Mouse (Mus musculus): ENCODE measurements around the gene Rps21.

The Rps21 gene

DNA sequence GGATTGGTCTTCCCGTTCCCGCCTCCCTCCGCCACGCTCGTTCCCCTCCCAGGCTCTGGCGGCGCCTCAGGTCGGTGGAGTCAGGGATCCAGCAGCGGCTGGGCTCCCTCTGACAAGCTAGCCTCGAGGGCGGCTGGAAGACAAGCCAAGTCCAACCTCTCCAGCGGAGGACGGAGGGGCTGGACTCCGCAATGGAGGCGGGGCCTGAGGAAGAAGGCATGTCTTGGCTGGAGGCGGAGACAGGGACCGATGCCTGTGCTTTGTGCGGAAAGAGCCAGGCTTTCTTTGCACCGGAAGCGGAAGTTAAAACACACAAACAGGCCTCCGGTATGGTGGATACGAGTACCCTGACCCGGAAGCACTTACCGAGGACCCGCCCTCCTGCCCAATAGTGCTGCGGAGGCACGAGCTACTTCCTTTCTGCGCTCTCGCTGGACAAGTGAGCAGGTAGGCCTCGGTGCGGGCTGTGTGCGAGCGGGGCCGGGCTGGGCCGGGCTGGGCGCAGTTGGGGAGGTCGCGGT, at the start of gene Rps21:
Gene Rps21, plus strand, starts transcription at position 377 of the 521 bp plus-strand sequence.
- in situ Hi-C loops (cut with MboI; ENCODE audit: unreplicated experiment in 2 of 2) = loop anchor here (10.0 to 25.0 kb wide), 3 partner anchors 212 to 1055 kb away; partner anchors contain the start of genes Psma7 (in 2 of the 2), Ss18l1 (in 2 of the 2), Rtel1 (in 1 of the 2) and Stmn3 (in 1 of the 2)

GRCm38 (mm10) chr2:180207840-180208239, 49.3 kb upstream of the Rps21 start:
- in situ Hi-C loops (cut with MboI; ENCODE audit: unreplicated experiment in 2 of 2) = no loop called here

- in situ Hi-C loops (cut with MboI; ENCODE audit: unreplicated experiment in 2 of 2) = no loop called here
Measured at GRCm38 (mm10) chr2:180208976-180209375, 48.2 kb upstream of the Rps21 start.

- in situ Hi-C loops (cut with MboI; ENCODE audit: unreplicated experiment in 2 of 2) = no loop called here
Measured at GRCm38 (mm10) chr2:180212255-180212654, 44.9 kb upstream of the Rps21 start.

DNA sequence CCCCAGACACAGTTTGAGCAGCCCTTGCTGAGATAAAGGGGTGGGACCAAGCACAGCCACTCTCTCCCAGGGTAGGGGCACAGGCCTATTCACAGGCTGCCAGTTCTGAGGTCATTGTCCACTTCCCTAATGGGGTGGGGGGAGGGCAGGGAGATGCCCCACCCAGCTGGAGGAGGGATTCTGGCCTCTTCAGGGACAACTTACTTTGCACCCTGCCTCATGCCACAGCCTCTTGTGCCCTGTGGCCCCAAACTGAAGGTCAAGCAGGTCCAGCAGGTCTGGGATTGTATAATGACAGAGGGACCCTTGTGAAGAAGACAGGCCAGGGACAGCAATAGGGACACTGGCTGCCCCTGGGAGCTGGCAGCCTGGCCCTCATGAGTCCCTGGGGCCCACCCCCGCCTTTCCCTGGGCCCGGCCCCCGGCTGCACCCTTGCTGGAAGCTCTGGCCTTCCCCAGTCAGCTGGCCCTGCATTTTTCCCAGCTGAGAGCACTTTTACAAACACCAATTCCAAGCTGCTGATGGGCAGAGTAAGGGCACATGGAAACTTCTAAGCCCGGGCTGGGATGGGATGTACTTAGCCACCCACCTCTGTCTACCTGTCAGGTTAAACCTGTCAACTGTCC, 42.7 kb upstream of the Rps21 start:
- in situ Hi-C loops (cut with MboI; ENCODE audit: unreplicated experiment in 2 of 2) = no loop called here

DNA sequence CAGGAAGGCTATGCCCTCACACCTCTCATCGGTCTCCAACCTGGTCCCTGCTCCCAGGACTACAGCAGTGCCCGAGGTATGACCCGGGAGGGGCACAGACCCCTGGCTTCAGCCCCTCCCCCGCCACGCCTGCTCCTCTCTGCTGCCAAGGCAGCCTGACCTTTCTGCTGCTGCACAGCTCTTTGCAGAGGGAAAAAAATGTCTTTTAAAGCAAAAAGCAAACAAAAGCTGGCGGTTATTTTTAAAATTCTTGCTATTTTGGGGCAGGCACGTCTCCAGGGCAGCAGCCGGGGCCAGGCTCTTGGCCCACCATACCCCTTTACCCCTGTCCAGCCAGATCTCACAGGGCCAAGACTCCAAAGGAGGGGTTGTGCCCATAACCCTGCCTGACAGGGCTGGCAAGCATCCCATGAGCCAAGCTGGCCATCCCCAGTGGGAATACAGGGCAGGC, 42.1 kb upstream of the Rps21 start:
- in situ Hi-C loops (cut with MboI; ENCODE audit: unreplicated experiment in 2 of 2) = no loop called here

DNA sequence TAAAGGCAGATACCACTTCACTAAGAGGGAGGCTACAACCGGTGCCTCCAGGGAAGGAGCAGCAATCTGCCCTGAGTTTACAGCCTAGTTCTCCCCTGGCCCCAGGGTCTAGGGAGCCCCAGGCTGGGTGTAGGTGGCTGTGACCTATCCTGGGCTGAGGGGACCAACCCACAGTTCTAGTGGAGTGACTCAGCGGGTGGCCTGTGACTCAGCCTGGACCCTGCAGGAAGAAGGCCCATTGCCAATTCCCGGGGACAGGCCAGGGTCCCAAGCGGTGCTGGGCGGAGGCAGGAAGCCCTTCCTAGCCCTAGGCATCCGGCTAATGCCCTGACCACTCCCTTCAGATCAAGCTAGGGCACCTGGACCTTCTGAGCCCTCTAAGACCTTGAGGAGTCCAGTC, 41.2 kb upstream of the Rps21 start:
- in situ Hi-C loops (cut with MboI; ENCODE audit: unreplicated experiment in 2 of 2) = no loop called here

DNA sequence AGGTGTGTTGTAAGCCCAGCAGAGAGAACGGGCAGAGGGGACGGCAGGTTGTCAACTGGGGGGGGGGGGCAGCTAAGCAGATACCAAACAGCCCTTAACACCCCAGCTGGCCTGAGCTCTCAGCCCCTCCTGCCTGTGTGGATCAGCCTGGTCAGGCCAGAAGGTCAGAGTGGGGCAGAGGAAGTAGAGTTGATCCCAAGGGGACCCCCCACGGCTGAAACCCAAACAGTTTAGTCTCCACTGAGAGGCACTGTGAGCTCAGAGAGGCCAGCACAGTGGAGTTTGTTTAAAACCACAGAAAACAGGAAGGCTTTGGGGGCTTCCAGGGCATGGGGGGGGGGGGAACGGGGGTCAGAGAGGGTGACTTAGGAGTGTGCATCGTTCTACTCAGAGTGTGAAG, 40.3 kb upstream of the Rps21 start:
- in situ Hi-C loops (cut with MboI; ENCODE audit: unreplicated experiment in 2 of 2) = no loop called here

GRCm38 (mm10) chr2:180217587-180217986, 39.6 kb upstream of the Rps21 start:
- in situ Hi-C loops (cut with MboI; ENCODE audit: unreplicated experiment in 2 of 2) = no loop called here

GRCm38 (mm10) chr2:180218241-180218640, 38.9 kb upstream of the Rps21 start:
- in situ Hi-C loops (cut with MboI; ENCODE audit: unreplicated experiment in 2 of 2) = no loop called here

- in situ Hi-C loops (cut with MboI; ENCODE audit: unreplicated experiment in 2 of 2) = no loop called here
Measured at GRCm38 (mm10) chr2:180218677-180219076, 38.5 kb upstream of the Rps21 start.

DNA sequence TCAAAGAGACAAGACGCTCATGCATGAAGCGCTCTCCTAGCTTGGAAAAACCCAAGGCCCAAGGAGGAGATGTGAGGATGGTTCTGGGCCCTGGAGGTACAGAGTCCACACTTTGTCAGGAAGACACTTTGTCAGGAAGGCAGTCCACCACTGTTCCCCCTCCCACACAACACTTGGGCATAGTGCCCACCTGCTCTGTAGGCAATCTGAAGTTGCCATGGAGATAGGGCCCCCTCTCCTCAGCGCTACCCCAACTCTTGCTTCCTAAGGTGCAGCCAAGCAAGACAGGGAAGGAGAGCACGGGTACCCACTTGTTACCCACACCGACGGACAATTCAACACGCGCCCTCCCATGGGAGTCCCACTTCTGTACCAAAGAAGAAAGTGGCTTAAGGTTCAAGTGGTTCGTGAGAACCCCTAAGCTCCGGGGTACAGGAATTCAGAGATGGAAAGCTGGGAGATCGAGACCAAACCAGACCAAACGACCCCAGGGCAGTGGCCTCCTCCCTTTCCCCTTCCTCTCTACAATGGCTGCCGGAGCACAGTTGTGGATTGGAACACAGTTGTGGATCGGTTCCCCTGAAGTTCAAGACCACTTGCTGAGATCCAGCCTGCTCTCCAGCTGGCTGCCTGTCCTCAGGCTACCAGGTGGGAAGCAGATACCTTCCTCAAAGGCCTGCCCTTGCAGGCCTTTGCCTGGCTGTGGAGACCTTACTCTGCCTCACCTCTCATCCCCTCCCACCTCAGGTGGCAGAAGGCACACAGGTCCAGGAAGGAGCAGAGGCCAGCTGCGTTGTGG, 37.8 kb upstream of the Rps21 start:
- in situ Hi-C loops (cut with MboI; ENCODE audit: unreplicated experiment in 2 of 2) = no loop called here

DNA sequence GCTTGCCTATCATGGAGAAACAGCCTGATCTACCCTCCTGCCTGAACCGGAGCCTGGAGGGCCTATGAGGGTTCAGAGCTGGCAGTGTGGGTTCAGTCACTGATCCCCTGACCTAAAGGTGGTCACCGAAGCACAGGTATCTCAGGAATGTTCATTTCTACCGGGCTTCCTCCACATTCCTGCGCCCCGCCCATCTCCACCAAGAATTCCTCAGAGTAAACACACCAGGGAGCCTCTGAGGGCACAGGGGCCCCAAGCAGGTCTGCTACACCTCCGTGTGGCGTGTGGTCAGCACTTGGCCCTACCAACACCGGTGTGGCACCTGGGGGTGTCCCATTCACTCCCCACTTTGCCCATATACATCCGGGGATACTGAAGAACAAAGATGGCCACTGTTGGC, 37.0 kb upstream of the Rps21 start:
- in situ Hi-C loops (cut with MboI; ENCODE audit: unreplicated experiment in 2 of 2) = no loop called here

DNA sequence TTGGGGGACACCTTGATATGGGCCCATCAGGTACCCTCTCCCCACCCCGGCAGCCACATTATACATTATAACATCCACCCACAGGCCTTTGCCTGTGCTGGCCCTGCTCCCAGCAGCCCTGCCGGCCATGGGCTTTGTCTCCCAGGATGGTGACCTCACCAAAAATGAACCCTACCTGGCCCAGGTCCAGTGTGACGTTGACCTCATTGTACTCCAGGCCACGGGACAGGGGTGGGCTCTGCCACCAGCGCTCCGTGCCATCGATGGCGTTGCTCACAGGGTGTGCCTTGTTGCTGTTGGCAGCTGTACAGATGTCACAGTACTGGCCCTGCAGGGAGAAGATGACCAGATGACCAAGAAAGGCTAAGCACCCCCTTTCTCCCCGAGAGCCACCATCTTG, 36.1 kb upstream of the Rps21 start:
- in situ Hi-C loops (cut with MboI; ENCODE audit: unreplicated experiment in 2 of 2) = no loop called here

GRCm38 (mm10) chr2:180222250-180222649, 34.9 kb upstream of the Rps21 start:
- in situ Hi-C loops (cut with MboI; ENCODE audit: unreplicated experiment in 2 of 2) = no loop called here

DNA sequence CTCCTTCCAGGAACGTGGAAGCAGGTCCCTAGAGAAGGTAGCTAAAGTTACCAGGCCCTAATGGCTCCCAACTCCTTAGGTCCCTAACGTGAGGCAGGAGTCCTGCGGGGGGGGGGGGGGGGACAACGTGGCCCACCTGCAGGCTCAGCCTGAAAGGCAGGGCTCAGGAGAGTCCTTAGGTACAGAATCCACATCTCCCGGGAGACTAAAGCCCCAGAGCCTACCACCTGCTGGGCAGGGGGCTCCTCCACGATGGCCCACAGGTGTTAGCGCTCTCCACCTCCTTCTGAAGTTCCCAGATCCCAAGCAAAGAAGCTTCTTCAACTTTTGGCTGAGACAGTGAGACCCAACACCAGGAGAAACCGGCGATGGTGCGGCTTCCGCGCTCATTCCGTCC, 32.5 kb upstream of the Rps21 start:
- in situ Hi-C loops (cut with MboI; ENCODE audit: unreplicated experiment in 2 of 2) = no loop called here

GRCm38 (mm10) chr2:180225044-180225761, 32.0 kb upstream of the Rps21 start:
- in situ Hi-C loops (cut with MboI; ENCODE audit: unreplicated experiment in 2 of 2) = no loop called here

DNA sequence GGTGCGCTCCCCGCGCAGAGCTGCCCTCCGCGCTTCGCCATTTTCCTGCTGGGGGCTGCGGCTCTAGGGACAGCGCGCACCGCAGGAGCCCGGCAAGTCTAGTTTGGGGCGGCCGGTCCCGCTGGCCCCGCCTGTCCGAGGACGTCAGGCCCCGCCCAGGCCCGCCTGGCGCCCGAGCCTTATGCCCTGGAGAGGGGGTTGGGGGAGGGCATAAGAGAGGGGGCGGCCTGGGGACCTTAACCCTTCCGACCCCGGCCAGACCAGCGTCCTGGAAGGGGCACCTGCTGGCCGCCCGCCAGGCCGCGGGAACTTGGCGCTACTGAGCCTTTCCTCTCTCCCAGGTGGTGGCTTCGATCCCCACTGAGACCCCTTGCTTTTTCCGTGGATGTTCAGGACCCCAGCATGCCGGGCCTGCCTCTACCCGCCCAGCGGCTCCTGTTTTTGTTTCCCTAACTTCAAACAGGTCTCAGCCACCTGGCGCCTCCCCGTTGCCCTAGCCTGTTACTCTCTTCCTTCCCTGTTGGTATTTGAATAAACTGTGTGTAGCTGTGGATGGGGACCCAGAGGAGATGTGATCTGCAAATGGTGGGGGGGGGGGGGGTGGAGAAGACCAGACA, 31.3 kb upstream of the Rps21 start, which contains the start of gene Lama5:
Gene Lama5, minus strand, starts transcription at position 98 of the 617 bp plus-strand sequence.
- in situ Hi-C loops (cut with MboI; ENCODE audit: unreplicated experiment in 2 of 2) = no loop called here

DNA sequence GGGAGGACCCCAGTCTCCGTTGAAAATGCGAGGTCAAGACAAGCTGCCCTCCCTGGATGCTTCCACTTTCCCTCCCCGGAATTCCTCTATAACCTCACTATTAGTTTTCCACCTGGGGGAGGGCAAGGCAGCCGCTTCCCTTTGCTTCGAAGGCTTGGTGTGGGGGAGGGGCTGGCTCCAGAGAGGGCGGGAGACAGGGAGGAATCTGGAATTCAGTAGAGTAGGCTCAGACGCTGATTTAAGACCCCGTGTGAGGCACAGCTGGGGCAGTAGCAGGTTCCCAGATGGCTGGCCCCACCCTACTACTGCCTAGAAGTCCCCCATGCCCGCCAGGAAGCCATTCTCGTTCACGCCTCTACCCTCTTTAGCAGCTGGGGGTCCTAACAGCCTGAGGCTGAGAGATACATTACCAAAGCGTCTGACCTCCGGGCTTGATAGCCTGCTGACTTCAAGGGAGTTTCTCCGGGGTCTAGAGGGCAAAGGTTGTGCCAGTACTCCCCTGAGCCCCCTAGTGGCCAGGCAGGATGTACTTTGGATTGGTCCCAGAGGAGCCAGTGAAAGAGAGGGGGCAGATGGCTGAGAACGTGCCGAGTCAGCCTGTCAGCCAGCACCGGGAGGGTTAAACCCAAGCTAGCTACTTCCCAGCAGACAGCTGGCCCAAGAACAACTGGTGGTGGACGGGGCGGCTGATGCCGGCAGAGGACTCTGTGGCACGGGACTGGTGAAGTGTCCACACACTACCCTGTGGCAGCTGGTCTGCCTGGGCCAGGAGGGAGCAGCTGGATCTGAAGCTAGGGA, 29.7 kb upstream of the Rps21 start:
- in situ Hi-C loops (cut with MboI; ENCODE audit: unreplicated experiment in 2 of 2) = no loop called here

GRCm38 (mm10) chr2:180228060-180228458, 29.1 kb upstream of the Rps21 start:
- in situ Hi-C loops (cut with MboI; ENCODE audit: unreplicated experiment in 2 of 2) = no loop called here
